Mouse (Mus musculus) testis, postnatal 10 days (tissue): ENCODE results near the gene Katnal1.
A peak's percentile ranks its signal among the peaks of the same experiment; 100 is the strongest.

ENCODE experiments used
- DNase-seq: peaks from one replicate; pipeline ENCODE4 v3.0.0; 2021; ENCODE audit warnings: low spot score

Katnal1 gene

GRCm38 (mm10) chr5:148879218-148879617, 49.9 kb downstream of the Katnal1 start:
- no peak for DNase-seq

- DNase-seq = no peak
These were observed 56.0 kb downstream of the Katnal1 start for GRCm38 (mm10) chr5:148873116-148873515.

- no peak for DNase-seq
These were observed 59.5 kb downstream of the Katnal1 start for GRCm38 (mm10) chr5:148869583-148869982.

DNA sequence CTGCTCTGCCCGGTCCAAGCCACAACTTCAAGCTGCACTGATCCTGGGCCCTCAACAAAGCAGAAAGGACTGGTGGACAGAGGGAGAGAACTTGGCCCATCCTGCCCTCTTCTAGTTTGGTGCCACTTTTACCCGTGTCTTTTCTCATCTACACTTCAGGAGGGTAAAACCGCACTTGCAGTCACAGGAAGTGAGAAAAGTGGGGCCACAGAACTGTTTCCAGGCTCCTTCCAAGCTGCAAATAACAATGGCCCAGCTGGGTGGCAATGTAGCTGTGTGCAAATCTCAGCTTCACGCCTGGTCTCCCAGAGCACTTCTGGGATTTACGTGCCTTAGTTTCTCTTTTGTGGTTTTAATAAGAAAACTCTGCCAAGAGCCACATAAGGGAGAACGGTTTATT, 61.4 kb downstream of the Katnal1 start:
- no peak for DNase-seq

DNA sequence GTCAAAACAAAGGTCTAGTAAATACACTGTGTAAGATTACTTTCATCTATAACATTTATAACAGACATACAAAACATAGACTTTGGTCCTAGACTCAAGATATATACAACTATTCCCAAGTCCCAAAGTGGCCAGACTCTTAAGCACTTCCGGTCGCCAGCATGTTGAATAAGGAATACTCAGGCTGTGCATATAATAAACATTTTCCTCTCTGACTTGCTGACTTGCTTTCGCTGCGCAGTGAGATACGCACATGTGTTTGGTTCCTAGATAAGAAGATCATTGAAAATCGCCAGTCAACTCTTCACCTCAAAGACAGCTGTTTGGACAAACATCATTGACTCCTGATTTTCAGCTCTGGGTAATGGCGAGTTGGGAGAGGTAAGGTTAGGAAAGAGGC, 61.9 kb downstream of the Katnal1 start:
- no peak for DNase-seq

DNA sequence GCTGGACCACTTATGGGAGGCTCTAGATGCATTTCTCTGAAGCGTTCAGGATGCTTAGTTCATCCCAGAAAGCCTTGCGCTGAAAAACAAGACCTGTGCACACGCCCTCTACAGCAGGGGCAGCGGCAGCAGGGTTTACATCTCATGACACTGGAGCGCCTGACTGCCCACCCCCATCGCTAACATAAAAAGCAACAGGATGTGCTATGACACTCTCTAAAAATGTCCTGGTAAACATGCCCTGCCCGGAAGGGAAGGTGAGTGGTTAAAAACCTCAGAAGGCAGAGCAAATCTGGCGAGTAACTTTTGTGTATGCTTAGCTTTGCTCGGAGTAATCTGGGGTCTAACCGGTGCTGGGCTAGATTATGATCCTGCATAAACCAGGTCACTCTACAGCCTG, 62.5 kb downstream of the Katnal1 start:
- DNase-seq = no peak

- no peak for DNase-seq
These were observed 65.7 kb downstream of the Katnal1 start for GRCm38 (mm10) chr5:148863409-148863808.

DNA sequence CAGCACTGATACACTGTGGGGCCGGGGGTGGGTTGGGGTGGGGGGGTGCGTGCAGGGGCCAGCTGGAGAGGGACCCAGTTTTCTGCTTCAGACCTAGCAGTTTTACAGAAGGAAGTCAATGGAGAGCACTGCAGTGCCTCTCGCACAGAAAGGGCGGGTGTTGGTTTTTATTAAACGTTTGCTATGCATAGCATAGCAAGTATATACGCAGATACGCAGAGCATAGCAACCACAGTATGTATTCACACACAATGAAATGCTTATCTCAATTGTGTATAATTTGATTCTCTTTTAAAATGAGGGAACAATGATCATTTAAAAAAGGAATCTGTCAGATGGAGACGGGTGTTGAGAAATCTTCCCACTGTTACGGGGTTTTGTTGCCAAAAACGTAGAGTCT, 66.3 kb downstream of the Katnal1 start:
- DNase-seq = no peak

- DNase-seq = no peak
These were observed 67.0 kb downstream of the Katnal1 start for GRCm38 (mm10) chr5:148862136-148862535.

DNA sequence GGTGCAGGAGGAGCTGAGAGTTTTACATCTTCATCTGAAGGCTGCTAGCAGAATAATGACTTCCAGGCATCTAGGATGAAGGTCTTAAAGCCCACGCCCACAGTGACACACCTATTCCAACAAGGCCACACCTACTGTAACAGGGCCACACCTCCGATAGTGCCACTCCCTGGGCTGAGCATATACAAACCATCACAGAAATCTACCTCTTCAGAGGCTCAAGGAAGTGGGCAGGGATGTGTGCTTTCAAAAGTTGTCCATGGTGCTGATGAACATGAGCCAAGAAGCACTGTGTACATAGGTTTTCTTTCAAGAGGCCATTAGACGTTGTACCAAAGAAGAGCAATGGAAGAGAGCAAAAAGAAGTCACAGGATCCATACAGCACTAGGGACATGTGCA, 71.6 kb downstream of the Katnal1 start:
- DNase-seq = no peak

GRCm38 (mm10) chr5:148855047-148855446, 74.1 kb downstream of the Katnal1 start:
- no peak for DNase-seq

DNA sequence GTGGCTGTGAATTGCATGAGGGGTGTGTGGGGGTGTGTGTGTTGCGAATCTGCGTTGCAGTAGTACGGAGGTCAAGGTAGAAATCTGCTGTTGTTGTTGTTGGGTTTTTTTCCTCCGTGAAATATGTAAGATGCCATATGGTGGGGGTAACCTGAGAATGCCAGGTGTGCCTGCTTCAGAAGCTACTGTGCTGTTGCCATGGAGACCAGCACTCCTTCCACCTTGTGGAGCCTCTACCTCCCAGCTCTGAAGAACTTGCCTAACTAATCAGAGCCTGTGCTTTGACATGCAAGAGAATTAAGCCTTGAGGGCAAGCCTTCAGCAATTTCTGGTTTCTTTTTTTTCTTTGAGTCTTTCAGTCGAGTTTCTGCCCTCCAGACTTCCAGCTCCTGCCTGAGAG, 75.0 kb downstream of the Katnal1 start:
- DNase-seq = no peak

DNA sequence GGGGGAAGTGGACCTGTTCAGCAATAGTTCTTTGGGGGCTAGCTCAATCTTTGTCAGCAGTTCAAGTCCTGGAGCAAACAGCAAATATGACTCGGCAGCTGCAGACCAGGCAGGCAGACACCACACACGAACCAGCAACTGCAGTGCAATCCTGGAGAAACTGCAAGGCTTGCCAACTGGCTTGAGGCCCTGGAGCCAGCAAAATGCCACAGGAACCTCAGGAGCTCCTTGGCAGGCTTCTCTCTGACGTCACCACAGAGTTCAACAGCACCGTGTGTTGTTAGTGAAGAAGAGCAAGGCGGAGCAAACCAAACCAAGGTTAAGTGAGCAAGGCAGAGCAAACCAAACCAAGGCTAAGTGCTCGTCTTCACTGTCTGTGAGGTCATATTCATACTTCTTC, 79.6 kb downstream of the Katnal1 start:
- DNase-seq = no peak

GRCm38 (mm10) chr5:148847032-148847431, 82.1 kb downstream of the Katnal1 start:
- no peak for DNase-seq

GRCm38 (mm10) chr5:148837069-148837468, 92.1 kb downstream of the Katnal1 start:
- no peak for DNase-seq

DNA sequence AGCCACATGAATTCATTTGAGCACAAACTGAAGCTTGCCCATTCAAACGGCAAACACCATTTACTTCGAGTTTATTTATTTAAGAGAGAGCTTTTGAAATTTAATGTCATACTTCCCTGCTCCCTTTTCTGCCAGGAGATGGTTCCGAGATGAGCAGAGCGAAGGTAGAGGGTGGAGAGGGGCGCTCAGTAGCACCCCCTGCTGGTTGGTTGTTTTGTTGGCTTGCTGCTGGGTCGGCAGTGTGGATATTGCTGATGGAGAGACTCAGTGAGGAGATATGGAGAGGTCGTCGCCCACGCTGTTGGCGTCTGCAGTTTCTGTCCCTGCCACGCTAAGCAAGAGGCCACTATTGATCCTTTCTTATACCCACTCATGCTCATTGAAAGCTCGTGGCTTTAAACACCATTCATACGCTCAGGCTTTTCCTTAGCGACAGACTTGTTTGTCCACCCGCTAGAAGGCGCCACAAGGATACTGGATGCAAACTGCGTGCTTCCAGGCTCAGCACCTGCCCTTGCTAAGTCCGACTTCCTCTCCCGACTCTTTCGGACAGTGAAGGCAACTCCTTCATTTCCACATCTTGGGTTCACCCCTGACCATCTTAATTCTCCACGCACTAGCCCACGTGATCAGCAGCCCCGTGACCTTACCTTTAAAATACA, 97.4 kb downstream of the Katnal1 start:
- peak; percentile 93 for DNase-seq

DNA sequence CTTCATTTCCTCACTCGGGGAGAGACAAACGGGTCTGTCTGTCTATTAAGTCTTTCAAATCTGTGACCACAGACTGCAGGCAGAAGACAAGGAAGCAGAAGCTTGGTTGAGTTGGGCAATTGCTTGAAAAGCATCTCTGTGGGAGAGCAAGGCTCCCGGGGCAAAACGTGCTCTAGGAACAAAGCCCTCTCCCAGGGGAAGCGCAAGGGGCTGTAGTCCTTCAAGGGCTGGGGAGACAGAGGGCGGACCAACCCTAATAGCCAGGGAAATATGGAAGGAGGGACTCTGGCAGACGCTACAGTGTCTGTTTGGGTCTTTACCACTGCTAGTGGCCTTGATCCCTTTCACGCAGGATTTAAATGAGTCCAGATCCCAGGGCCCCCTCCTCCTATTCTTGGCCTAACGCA, 98.0 kb downstream of the Katnal1 start:
- DNase-seq = peak; percentile 57

DNA sequence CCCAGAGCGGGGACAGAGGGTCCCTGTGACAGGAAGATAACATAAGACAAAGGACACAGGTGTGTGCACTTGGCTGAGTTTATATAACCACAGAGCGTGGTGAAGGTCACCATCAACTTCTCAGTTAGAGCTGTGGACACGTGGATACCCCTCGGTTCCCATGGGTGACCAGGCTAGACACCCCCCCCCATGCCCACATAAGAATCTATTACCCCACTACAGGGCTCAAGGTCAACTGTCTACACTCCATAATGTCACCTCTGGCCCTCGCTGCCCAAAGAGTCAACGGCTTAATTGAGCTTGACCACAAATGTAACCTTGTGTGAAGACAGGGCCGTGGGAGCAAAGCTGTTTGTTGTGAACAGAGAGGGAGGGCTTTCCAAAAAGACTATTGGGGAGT, 103.4 kb downstream of the Katnal1 start:
- no peak for DNase-seq

DNA sequence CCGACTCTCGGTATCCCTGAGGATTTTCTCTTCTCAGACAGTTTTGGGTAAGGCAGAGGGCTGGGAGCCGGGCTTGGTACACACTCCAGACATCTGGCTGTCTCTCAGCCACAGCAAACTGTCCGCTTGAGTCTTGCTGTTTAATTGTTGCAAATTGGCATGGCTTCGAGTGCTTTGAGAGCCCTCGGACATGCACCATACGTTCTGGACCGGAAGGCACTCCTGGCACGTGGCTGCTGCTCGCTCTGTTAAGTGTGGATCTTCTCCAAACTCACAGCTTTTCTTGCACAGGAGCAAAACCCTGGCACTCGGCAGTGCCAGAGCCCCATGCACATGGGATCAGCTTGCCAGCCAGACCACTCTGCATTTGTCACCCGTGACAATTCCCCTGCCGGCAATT, 106.3 kb downstream of the Katnal1 start:
- DNase-seq = no peak
